Mouse (Mus musculus) liver, embryonic 13.5 days (tissue): ENCODE results near the gene Ccno. TPM values are rescaled to one million over a fixed set of nuclear protein-coding genes. Genes with fewer than 3 reads are reported as not detected.

ENCODE experiments used
- ATAC-seq: fragments of 200-750 bp; cut with Nextera tagmentation; 2 replicates; pipeline ENCODE4 v1.8.0; 2017; ENCODE audit warnings: low read depth, mild to moderate bottlenecking, moderate number of reproducible peaks, moderate library complexity
- DNase-seq: peaks from one replicate; pipeline ENCODE4 v3.0.0; 2022
- H3K27ac ChIP-seq: fragments of 300-500 bp; sonication (generic); 2 replicates; pipeline ENCODE4 v1.5.1; 2015; ENCODE audit warnings: moderate library complexity, mild to moderate bottlenecking, inconsistent platforms
- H3K27me3 ChIP-seq: fragments of 300-500 bp; sonication (generic); 2 replicates; pipeline ENCODE4 v1.6.1; 2015; ENCODE audit warnings: mild to moderate bottlenecking, inconsistent platforms
- H3K36me3 ChIP-seq: fragments of 300-500 bp; sonication (generic); 2 replicates; pipeline ENCODE4 v1.6.1; 2015; ENCODE audit warnings: mild to moderate bottlenecking, inconsistent platforms
- H3K4me1 ChIP-seq: fragments of 300-500 bp; sonication (generic); replicated peaks from 2 replicates; pipeline ENCODE4 v1.6.1; 2015; ENCODE audit warnings: inconsistent platforms
- H3K4me2 ChIP-seq: fragments of 300-500 bp; sonication (generic); 2 replicates; pipeline ENCODE4 v1.6.1; 2015; ENCODE audit warnings: inconsistent platforms, mild to moderate bottlenecking, moderate library complexity
- H3K4me3 ChIP-seq: fragments of 300-500 bp; sonication (generic); replicated peaks from 2 replicates; pipeline ENCODE4 v1.5.1; 2015; ENCODE audit warnings: mild to moderate bottlenecking, inconsistent platforms
- H3K9ac ChIP-seq: fragments of 300-500 bp; sonication (generic); 2 replicates; pipeline ENCODE4 v1.6.1; 2015; ENCODE audit warnings: mild to moderate bottlenecking, inconsistent platforms
- H3K9me3 ChIP-seq: fragments of 300-500 bp; sonication (generic); replicated peaks from 2 replicates; pipeline ENCODE4 v1.6.1; 2016; ENCODE audit warnings: inconsistent platforms
- WGBS: fragments of 180-500 bp; shearing (Covaris S2); methylation state at CpG from one replicate; pipeline ENCODE4 v1.1.7; 2015; ENCODE audit not compliant: insufficient replicate concordance; 5-methylcytosine and 5-hydroxymethylcytosine counted together
- polyA plus RNA-seq: library from polyadenylated mRNA; unstranded; fragments of >200 nt; fragmentation: Nextera tagmentation; extraction: Ambion mirVana; gene quantifications from 2 replicates; pipeline ENCODE4 v1.2.1, GENCODE M21; 2015

The Ccno gene
- polyA plus RNA-seq, 1 experiment from 2014 or later = 0.15 TPM

DNA sequence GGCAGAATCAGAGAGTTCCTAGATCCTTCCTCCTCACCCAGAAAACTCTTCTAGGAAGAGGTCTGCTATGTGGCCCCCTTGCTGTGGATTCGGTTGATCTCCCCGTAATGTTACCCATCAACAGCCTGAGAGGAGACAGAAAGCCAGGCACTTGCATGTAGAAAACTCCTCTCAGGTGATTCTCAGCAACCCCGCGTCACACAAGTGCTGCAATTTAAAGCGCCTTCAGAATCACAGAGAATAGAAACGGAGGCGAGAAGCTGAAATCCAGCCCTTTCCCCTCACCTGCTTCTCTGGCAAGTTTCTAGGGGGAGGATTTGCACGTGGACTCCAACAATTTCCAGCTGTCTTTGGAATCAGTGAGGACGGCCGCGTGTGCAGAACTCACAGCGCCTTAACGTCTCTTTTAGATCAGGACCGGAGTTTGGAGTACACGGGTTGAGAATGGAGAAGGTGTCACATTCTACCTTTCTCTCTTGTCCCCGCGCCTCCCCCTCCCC is 1.1 kb upstream of the Ccno start:
- Histone ChIP-seq H3K27me3 (peaks cover 88% of the 10 kb centered on the region), H3K4me1 (peaks cover 16% of the 10 kb centered on the region), H3K4me3 (peak overlapping the region; percentile 53; the same call in 1 of the 2 replicates), H3K4me2 (0 out of 2 replicates have a peak overlapping the region, but pooled peaks have one; percentile 75), H3K9me3 (no peaks in the 10 kb centered on the region), H3K9ac (no peak overlapping the region), H3K36me3 (no peaks in the 10 kb centered on the region), H3K27ac (no peak overlapping the region)
- 2% methylated on average over 17 of the region's 17 CpGs for WGBS
- ATAC-seq (no peak), DNase-seq (no peak)

GRCm38 (mm10) chr13:112987991-112988390 is 389 bp downstream of the Ccno start:
- Histone ChIP-seq H3K9ac (no peak overlapping the region), H3K4me1 (peaks cover 16% of the 10 kb centered on the region), H3K36me3 (no peaks in the 10 kb centered on the region), H3K9me3 (no peaks in the 10 kb centered on the region), H3K4me3 (peak overlapping the region; percentile 53), H3K4me2 (peak overlapping the region; percentile 75), H3K27ac (no peak overlapping the region), H3K27me3 (peaks cover 91% of the 10 kb centered on the region)
- under 1% methylated on average over 39 of the region's 39 CpGs for WGBS
- DNase-seq (no peak), ATAC-seq (no peak; the same call in 1 of the 2 replicates)

DNA sequence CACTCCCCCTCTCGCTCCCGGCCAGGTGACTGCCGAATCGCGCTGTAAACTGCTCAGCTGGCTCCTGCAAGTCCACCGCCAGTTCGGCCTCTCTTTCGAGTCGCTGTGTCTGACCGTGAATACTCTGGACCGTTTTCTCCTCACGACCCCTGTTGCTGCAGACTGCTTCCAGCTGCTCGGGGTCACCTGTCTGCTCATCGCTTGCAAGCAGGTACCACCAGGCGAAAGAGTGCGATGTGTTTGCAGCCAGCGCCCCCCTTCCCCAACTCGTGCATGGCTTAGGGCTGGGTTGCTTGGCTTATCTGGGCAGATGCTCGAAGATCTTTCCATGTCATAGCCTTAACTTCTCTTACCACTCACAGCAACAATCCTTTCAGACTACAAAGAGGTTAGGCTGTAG is 1.3 kb downstream of the Ccno start:
- H3K4me1 ChIP-seq = peaks cover 21% of the 10 kb centered on the region
- no peak overlapping the region for H3K9ac ChIP-seq
- peaks cover 91% of the 10 kb centered on the region for H3K27me3 ChIP-seq
- no peaks in the 10 kb centered on the region for H3K36me3 ChIP-seq
- ATAC-seq = no peak
- no peak for DNase-seq
- H3K4me3 ChIP-seq = peak overlapping the region; percentile 53
- H3K4me2 ChIP-seq = peak overlapping the region; percentile 75
- 2% methylated on average over 19 of the region's 19 CpGs for WGBS
- no peaks in the 10 kb centered on the region for H3K9me3 ChIP-seq
- no peak overlapping the region for H3K27ac ChIP-seq

DNA sequence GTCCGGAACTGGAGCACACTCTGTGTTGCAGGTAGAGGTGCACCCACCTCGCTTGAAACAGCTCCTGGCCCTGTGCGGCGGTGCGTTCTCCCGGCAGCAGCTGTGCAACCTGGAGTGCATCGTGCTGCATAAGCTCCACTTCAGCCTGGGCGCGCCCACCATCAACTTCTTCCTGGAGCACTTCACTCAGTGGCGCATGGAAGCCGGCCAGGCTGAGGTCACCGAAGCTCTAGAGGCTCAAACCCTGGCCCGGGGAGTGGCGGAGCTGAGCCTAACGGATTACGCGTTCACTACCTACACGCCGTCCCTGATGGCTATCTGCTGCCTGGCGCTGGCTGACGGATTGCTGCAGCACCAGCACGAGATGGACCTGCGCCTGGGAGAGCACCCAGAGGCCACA is 1.9 kb downstream of the Ccno start:
- peak overlapping the region; percentile 6; the same call in 1 of the 2 replicates for H3K4me3 ChIP-seq
- ATAC-seq (no peak), DNase-seq (no peak)
- no peak overlapping the region for H3K27ac ChIP-seq
- H3K4me1 ChIP-seq = peaks cover 25% of the 10 kb centered on the region
- H3K9ac ChIP-seq = no peak overlapping the region
- H3K27me3 ChIP-seq = peaks cover 92% of the 10 kb centered on the region
- no peaks in the 10 kb centered on the region for H3K9me3 ChIP-seq
- H3K36me3 ChIP-seq = no peaks in the 10 kb centered on the region
- 0 out of 2 replicates have a peak overlapping the region, but pooled peaks have one; percentile 14 for H3K4me2 ChIP-seq
- 3% methylated on average over 23 of the region's 23 CpGs for WGBS

- no peaks in the 10 kb centered on the region for H3K36me3 ChIP-seq
- peaks cover 96% of the 10 kb centered on the region for H3K27me3 ChIP-seq
- no peak for DNase-seq
- H3K4me3 ChIP-seq = no peak overlapping the region
- no peak overlapping the region for H3K9ac ChIP-seq
- H3K4me1 ChIP-seq = peaks cover 25% of the 10 kb centered on the region
- 7% methylated on average over 4 of the region's 4 CpGs for WGBS
- H3K27ac ChIP-seq = no peak overlapping the region
- ATAC-seq = no peak
- no peaks in the 10 kb centered on the region for H3K9me3 ChIP-seq
- H3K4me2 ChIP-seq = no peak overlapping the region
Observed at GRCm38 (mm10) chr13:112990346-112990745, 2.7 kb downstream of the Ccno start.

- no peaks in the 10 kb centered on the region for H3K36me3 ChIP-seq
- no peak within 1 kb of the TSS for H3K9ac ChIP-seq
- no peak within 1 kb of the TSS for H3K27ac ChIP-seq
- WGBS = 2% methylated on average over 63 of the region's 63 CpGs
- DNase-seq = no peak
- ATAC-seq = no peak
- H3K9me3 ChIP-seq = no peaks in the 10 kb centered on the region
- peak within 1 kb of the TSS; percentile 44 for H3K4me3 ChIP-seq
- H3K4me2 ChIP-seq = peak within 1 kb of the TSS; percentile 59
- H3K4me1 ChIP-seq = peaks cover 17% of the 10 kb centered on the region
- peaks cover 96% of the 10 kb centered on the region for H3K27me3 ChIP-seq
Observed at GRCm38 (mm10) chr13:112993531-112994152, 6.0 kb downstream of the Ccno start, which contains the start of gene Mcidas. Gene Mcidas (plus strand): TSS chr13:112993845.

GRCm38 (mm10) chr13:112994191-112994590 is 6.6 kb downstream of the Ccno start:
- under 1% methylated on average over 25 of the region's 25 CpGs for WGBS

GRCm38 (mm10) chr13:112996407-112996806 is 8.8 kb downstream of the Ccno start:
- peaks cover 90% of the 10 kb centered on the region for H3K27me3 ChIP-seq
- no peak for ATAC-seq
- no peak for DNase-seq

More at GRCm38 (mm10) chr13:112994191-112994590, 6.6 kb downstream of the Ccno start:
- Histone ChIP-seq H3K4me2 (peak overlapping the region; percentile 59), H3K36me3 (no peaks in the 10 kb centered on the region), H3K4me1 (peaks cover 16% of the 10 kb centered on the region), H3K9me3 (no peaks in the 10 kb centered on the region), H3K4me3 (peak overlapping the region; percentile 44), H3K9ac (no peak overlapping the region), H3K27me3 (peaks cover 96% of the 10 kb centered on the region), H3K27ac (no peak overlapping the region)
- ATAC-seq (peak; percentile 40; the same call in 1 of the 2 replicates), DNase-seq (no peak)

DNA sequence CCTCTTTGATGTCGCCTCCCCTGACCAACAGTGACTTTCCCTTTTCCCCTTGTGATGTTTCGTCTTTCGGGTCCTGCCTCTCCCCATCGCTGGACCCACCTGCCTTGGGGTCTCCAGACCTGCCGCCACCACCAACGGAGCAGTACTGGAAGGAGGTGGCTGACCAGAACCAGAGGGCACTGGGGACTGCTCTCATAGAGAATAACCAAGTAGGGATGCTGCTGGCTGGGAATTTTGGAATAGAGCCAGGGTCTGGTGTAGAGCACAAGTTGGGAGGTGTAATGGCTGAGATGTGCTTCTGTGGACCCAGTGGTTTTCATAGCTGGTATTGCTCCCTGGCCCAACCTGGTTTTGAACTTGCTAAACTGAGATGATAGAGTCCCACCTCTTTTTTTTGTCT is 9.8 kb downstream of the Ccno start:
- ATAC-seq = no peak
- Histone ChIP-seq H3K9ac (no peak overlapping the region), H3K27ac (no peak overlapping the region)

More at GRCm38 (mm10) chr13:112996407-112996806, 8.8 kb downstream of the Ccno start:
- WGBS = 43% methylated on average over 4 of the region's 4 CpGs
- Histone ChIP-seq H3K9me3 (no peaks in the 10 kb centered on the region), H3K4me3 (no peak overlapping the region), H3K4me1 (peaks cover 16% of the 10 kb centered on the region), H3K4me2 (no peak overlapping the region), H3K27ac (no peak overlapping the region), H3K9ac (no peak overlapping the region), H3K36me3 (no peaks in the 10 kb centered on the region)

DNA sequence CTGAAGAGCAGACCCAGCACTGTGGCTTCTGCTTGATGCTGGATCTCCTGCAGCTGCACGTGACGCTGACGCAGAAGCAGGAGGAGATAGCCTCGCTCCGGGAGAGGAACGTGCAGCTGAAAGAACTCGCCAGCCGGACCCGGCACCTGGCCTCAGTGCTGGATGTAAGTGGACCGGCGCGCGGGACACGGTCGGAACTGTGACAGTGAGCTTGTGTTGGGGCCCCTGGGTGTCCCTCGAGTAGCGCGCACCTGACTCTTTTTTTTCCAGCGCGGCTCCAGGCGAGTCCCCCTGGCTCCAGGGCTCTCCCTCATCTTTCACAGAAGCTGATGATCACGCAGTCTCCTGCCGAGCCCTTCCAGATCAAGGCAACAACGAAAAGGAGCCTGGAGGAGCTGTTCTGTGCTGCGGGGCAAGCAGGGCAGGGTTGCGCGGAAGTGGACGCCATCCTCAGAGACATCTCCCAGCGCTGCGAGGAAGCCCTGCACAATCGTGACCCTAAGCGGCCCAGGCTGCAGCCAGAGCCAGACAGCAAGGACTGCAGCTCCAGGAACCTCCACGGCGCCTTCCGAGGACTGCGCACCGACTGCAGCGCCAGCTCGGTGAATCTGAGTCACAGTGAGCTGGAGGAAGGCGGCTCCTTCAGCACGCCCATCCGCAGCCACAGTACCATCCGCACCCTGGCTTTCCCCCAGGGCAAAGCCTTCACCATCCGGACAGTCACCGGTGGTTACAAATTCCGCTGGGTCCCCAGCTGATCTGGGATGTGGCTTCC is 11.0 kb downstream of the Ccno start:
- no peak overlapping the region for H3K9ac ChIP-seq
- no peak overlapping the region for H3K27ac ChIP-seq
- ATAC-seq (no peak), DNase-seq (no peak)
- peaks cover 13% of the 10 kb centered on the region for H3K4me1 ChIP-seq
- peaks cover 85% of the 10 kb centered on the region for H3K27me3 ChIP-seq
- peak overlapping the region; percentile 51 for H3K4me2 ChIP-seq
- H3K9me3 ChIP-seq = no peaks in the 10 kb centered on the region
- no peaks in the 10 kb centered on the region for H3K36me3 ChIP-seq
- under 1% methylated on average over 46 of the region's 46 CpGs for WGBS
- H3K4me3 ChIP-seq = peak overlapping the region; percentile 19

More for the DNA sequence above, 9.8 kb downstream of the Ccno start:
- Histone ChIP-seq H3K4me3 (no peak overlapping the region), H3K4me2 (no peak overlapping the region), H3K9me3 (no peaks in the 10 kb centered on the region), H3K27me3 (peaks cover 94% of the 10 kb centered on the region), H3K36me3 (no peaks in the 10 kb centered on the region), H3K4me1 (peaks cover 16% of the 10 kb centered on the region)
- 49% methylated on average over 6 of the region's 6 CpGs for WGBS
- no peak for DNase-seq

- H3K4me2 ChIP-seq = no peak overlapping the region
- H3K9me3 ChIP-seq = no peaks in the 10 kb centered on the region
- H3K27me3 ChIP-seq = peaks cover 70% of the 10 kb centered on the region
- H3K4me3 ChIP-seq = no peak overlapping the region
- no peak overlapping the region for H3K27ac ChIP-seq
- no peak overlapping the region for H3K9ac ChIP-seq
- WGBS = 50% methylated on average over 3 of the region's 3 CpGs
- no peak for DNase-seq
- H3K4me1 ChIP-seq = peaks cover 6% of the 10 kb centered on the region; the same call in 1 of the 2 replicates
- no peaks in the 10 kb centered on the region for H3K36me3 ChIP-seq
- no peak for ATAC-seq
Observed at GRCm38 (mm10) chr13:113000090-113000489, 12.5 kb downstream of the Ccno start.
